Mouse (Mus musculus) kidney, adult 2 months (tissue): ENCODE measurements around the gene Gm45208. TPM values are rescaled to one million over a fixed set of nuclear protein-coding genes. Genes with fewer than 3 reads are reported as not detected.

Source experiments
- DNase-seq: peaks from one replicate; pipeline ENCODE4 v3.0.0; 2021
- H3K27ac ChIP-seq: fragments of 200-500 bp; 2 replicates; pipeline ENCODE4 v1.5.1; 2012; ENCODE audit warnings: low read depth, low read length, control low read depth, inconsistent platforms; ENCODE audit not compliant: insufficient read depth
- H3K27me3 ChIP-seq: fragments of 200-500 bp; replicated peaks from 2 replicates; pipeline ENCODE4 v1.6.1; 2012; ENCODE audit warnings: mild to moderate bottlenecking, moderate library complexity, low read length, inconsistent platforms; ENCODE audit not compliant: control insufficient read depth, insufficient read depth
- H3K36me3 ChIP-seq: fragments of 200-500 bp; 2 replicates; pipeline ENCODE4 v1.6.1; 2012; ENCODE audit warnings: mild to moderate bottlenecking, moderate library complexity, low read length, inconsistent platforms; ENCODE audit not compliant: control insufficient read depth, insufficient read depth
- H3K4me1 ChIP-seq: fragments of 200-500 bp; 2 replicates; pipeline ENCODE4 v1.6.1; 2011; ENCODE audit warnings: low read length; ENCODE audit not compliant: control insufficient read depth, insufficient read depth
- H3K4me3 ChIP-seq: fragments of 200-500 bp; 2 replicates; pipeline ENCODE4 v1.5.1; 2011; ENCODE audit warnings: mild to moderate bottlenecking, low read depth, low read length, control low read depth; ENCODE audit not compliant: insufficient read depth
- CTCF ChIP-seq: fragments of 200-500 bp; conservative IDR thresholded peaks from 2 replicates; pipeline ENCODE4 v1.5.1; 2011; ENCODE audit warnings: low read depth, mild to moderate bottlenecking, control low read depth, low read length, moderate library complexity, mixed read lengths; ENCODE audit not compliant: insufficient read depth, insufficient read length
- POLR2A ChIP-seq: fragments of 200-500 bp; IDR thresholded peaks from one replicate; pipeline ENCODE4 v1.6.1; 2011; ENCODE audit warnings: low read depth, low read length, control low read depth
- WGBS: fragments of 180-500 bp; shearing (Covaris S2); methylation state at CpG from one replicate; pipeline ENCODE4 v1.1.7; 2018; 5-methylcytosine and 5-hydroxymethylcytosine counted together
- polyA plus RNA-seq: library from polyadenylated mRNA; depleted of rRNA; stranded (reverse); fragments of >200 nt; gene quantifications from 2 replicates; pipeline ENCODE4 v1.2.3, GENCODE M21; 2012

Gene Gm45208
- polyA plus RNA-seq, 1 experiment = 0.28 TPM

DNA sequence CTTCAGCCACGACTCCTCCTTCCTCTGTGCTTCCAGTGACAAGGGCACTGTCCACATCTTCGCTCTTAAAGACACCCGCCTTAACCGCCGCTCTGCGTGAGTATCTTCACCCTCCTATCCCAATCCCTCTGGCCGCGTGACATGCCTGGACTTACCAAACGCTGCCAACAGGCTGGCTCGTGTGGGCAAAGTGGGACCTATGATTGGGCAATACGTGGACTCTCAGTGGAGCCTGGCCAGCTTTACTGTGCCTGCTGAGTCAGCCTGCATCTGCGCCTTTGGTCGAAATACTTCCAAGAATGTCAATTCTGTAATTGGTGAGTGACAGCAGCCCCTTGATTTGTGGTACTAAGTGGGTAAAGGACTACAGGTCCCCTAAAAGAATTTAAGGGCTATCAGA lies 5.1 kb downstream of the Gm45208 start:
- H3K4me3 ChIP-seq = no peak overlapping the region
- no peaks in the 10 kb centered on the region for H3K36me3 ChIP-seq
- H3K4me1 ChIP-seq = 0 out of 2 replicates have a peak, but pooled peaks cover 3% of the 10 kb centered on the region
- 86% methylated on average over 13 of the region's 13 CpGs for WGBS
- TF ChIP-seq POLR2A (no peak), CTCF (no peak)
- DNase-seq = no peak
- H3K27ac ChIP-seq = no peak overlapping the region
- no peaks in the 10 kb centered on the region for H3K27me3 ChIP-seq

DNA sequence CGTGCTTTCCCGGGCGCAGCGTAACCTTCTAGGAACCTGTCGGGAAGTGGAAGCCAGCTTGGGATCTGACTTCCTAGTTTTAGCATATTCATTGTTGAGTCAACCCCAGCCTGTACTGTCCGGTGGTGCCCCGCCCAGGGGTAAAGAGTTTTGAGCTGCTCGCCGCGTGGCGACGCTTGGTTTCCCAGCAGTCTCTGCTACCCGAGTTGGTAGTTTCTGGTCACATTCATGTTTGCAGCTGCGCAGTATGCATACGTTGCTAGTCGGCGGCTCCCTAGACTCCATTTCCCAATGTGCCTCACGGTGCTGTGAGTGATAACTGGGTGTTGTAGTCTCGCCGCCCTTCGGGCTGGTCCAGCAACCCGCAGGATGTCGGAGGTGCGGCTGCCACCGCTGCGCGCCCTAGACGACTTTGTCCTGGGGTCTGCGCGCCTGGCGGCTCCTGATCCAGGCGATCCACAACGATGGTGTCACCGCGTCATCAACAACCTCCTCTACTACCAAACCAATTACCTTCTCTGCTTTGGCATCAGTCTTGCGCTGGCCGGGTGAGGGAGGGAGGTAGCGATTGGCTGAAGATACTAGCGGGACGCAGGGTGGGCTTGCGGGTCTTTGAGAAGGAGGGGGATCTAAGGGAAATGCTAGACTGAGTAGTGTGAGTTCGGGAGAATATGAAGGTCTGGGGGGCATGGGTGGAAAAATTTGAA lies 6.3 kb downstream of the Gm45208 start, which contains the start of gene Praf2:
Gene Praf2 (plus strand): TSS at position 225 of the 707 bp plus-strand sequence.
- Histone ChIP-seq H3K27ac (no peak within 1 kb of the TSS; the same call in 1 of the 2 replicates), H3K4me3 (peak within 1 kb of the TSS; percentile 71), H3K4me1 (0 out of 2 replicates have a peak, but pooled peaks cover 3% of the 10 kb centered on the region), H3K36me3 (no peaks in the 10 kb centered on the region), H3K27me3 (no peaks in the 10 kb centered on the region)
- TF ChIP-seq POLR2A (no peak), CTCF (no peak)
- 2% methylated on average over 42 of the region's 42 CpGs for WGBS
- DNase-seq = peak; percentile 91

DNA sequence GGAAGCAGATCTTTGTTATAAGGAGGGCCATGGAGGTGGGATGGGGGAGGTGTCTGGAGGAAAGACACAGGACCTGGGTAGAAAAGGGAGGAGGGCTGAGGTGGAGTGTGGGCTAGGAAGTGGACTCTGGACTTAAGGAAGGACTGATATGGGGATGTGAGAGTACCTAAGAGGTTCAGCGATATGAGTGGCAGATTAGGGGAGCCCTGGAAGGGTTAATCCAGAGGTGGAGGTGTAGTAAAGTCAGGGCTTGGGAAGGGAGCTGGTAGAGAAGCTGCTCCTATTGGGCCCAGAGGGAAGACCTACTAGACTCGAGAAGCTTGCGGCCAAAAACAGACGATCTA lies 6.8 kb downstream of the Gm45208 start:
- Histone ChIP-seq H3K27me3 (no peaks in the 10 kb centered on the region), H3K36me3 (no peaks in the 10 kb centered on the region), H3K27ac (no peak overlapping the region), H3K4me1 (0 out of 2 replicates have a peak, but pooled peaks cover 3% of the 10 kb centered on the region), H3K4me3 (peak overlapping the region; percentile 71)
- TF ChIP-seq CTCF = no peak
- WGBS = 15% methylated on average over 4 of the region's 4 CpGs
- DNase-seq = no peak

DNA sequence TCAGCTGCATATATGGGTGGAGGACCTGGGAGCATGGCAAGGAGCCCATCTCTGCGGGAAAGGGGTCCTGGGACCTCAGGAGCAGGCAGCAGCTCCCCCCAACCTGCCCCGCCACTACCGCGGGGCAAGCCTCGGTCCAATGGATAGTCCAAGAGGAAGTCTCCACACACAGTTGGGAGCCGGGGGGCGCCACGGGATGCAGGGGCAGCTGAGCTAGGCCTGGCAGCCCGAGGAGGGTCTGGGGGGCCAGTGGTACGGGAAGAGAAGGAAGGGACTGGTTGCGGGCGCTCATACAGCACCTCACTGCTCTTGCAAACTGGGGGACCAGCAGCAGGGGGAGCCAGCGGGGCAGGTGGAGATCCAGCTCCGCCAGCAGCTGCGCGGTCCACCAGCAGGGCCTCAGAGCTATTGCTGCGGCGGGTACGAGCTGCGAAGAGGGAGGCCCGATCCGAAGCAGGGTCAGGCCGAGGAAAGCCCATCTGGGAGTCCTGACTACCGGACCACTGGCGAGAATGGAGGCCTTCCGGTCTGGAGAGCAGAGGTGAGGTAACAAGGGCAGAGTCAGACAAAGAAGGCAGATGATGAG lies 11.6 kb downstream of the Gm45208 start:
- Histone ChIP-seq H3K36me3 (no peaks in the 10 kb centered on the region), H3K27me3 (no peaks in the 10 kb centered on the region), H3K4me1 (0 out of 2 replicates have a peak, but pooled peaks cover 3% of the 10 kb centered on the region), H3K4me3 (no peak overlapping the region), H3K27ac (no peak overlapping the region)
- DNase-seq = peak; percentile 66
- WGBS = 32% methylated on average over 17 of the region's 26 CpGs
- TF ChIP-seq CTCF = peak; percentile 52
- no peak for TF ChIP-seq POLR2A

DNA sequence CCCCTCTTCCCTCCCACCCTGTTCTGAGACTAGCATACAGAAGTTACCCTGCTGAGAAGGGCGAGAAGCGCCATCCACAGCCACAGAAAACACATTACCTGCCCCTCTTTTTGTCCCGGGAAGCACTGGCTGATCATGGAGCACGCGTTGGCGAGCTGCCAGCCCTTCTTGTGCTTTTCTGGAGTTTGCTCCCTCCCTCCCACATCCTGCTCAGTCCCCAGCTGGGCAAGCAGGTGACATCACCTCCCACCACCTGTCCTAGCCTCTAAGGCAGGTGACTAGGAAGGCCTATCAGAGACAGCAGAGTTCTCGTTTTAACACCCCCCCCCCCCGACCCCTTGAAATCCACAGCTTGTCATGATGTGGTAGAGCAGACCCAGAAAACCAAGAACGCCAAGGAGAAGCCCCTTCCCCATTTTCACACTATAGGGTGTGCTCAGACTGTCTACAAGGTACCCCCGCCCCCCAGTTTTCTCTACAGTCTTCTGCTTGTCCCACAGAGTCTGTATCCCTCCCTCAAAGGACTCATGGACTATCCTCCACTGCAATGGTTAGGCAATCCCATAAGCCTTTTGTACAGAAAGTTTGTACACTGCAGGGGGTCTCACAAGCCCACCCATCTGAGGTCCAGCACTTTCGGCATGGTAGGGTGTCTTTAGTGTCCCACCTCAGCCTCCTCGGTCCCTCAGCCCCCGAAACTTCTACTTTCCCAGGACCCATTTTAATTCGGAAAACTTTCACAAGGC lies 17.5 kb downstream of the Gm45208 start:
- TF ChIP-seq POLR2A = no peak
- no peak for TF ChIP-seq CTCF
- H3K4me1 ChIP-seq = no peaks in the 10 kb centered on the region
- WGBS = 40% methylated on average over 14 of the region's 14 CpGs
- peak overlapping the region; percentile 85 for H3K27ac ChIP-seq
- H3K36me3 ChIP-seq = no peaks in the 10 kb centered on the region
- no peaks in the 10 kb centered on the region for H3K27me3 ChIP-seq
- no peak overlapping the region for H3K4me3 ChIP-seq
- DNase-seq = peak; percentile 83

DNA sequence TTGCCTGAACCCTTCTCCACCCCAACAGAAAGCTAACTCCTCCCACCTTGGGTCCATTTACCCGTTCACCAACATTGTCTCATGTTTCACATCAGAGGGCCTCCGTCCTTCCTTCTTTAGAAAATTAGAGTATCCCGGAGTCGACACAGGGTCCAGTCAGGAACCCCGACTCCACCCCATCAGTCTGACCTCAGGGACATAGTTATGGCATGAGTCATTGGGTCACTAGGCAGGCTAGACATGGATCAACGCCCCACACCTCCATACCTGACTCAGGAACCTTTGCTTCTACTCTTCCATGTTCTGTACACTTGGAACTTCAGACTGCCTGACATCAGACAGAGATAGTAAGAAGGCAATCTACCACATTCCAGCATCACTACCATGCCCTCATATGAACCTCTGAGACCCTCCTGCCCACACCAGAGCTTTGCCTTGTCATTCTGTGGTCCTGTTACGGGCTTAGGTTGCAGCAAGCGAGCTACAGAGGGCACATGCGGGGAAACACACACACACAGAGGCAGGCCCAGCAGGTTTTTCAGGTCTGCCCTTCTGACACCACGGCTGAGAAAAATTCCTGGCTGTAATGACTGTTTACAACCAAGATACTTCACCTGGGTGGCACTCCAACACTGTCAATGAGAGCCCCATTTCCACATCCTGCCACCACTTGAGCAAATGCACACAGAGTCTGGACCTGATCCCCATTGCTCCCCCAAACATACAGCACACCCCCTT lies 18.2 kb downstream of the Gm45208 start:
- H3K36me3 ChIP-seq = no peaks in the 10 kb centered on the region
- no peaks in the 10 kb centered on the region for H3K4me1 ChIP-seq
- H3K27me3 ChIP-seq = no peaks in the 10 kb centered on the region
- peak overlapping the region; percentile 57 for H3K4me3 ChIP-seq
- no peak for TF ChIP-seq CTCF
- TF ChIP-seq POLR2A = no peak
- peak; percentile 36 for DNase-seq
- H3K27ac ChIP-seq = peak overlapping the region; percentile 85
- 31% methylated on average over 10 of the region's 10 CpGs for WGBS
